Mouse (Mus musculus) stomach, embryonic 14.5 days (tissue): Measurements from ENCODE around the gene Washc3. TPM values are rescaled to one million over a fixed set of nuclear protein-coding genes. Genes with fewer than 3 reads are reported as not detected.

ENCODE experiments used
- ATAC-seq: fragments of 200-750 bp; cut with Nextera tagmentation; 2 replicates; pipeline ENCODE4 v1.8.0; 2017; ENCODE audit warnings: low read depth, moderate TSS enrichment; ENCODE audit not compliant: insufficient number of reproducible peaks, insufficient read depth, low FRiP score
- H3K27ac ChIP-seq: fragments of 300-500 bp; sonication (generic); 2 replicates; pipeline ENCODE4 v1.5.1; 2014; ENCODE audit warnings: mild to moderate bottlenecking, low read length, moderate library complexity, mixed read lengths
- H3K27me3 ChIP-seq: fragments of 300-500 bp; sonication (generic); 2 replicates; pipeline ENCODE4 v1.6.1; 2014; ENCODE audit warnings: low read length, control low read depth, mixed read lengths; ENCODE audit not compliant: control insufficient read depth, insufficient read depth
- H3K36me3 ChIP-seq: fragments of 300-500 bp; sonication (generic); 2 replicates; pipeline ENCODE4 v1.6.1; 2014; ENCODE audit warnings: mild to moderate bottlenecking, control low read depth, low read length, moderate library complexity, mixed read lengths; ENCODE audit not compliant: control insufficient read depth, insufficient read depth
- H3K4me1 ChIP-seq: fragments of 300-500 bp; sonication (generic); 2 replicates; pipeline ENCODE4 v1.6.1; 2014; ENCODE audit warnings: low read length, control low read depth, mixed read lengths; ENCODE audit not compliant: control insufficient read depth, insufficient read depth
- H3K4me2 ChIP-seq: fragments of 300-500 bp; sonication (generic); replicated peaks from 2 replicates; pipeline ENCODE4 v1.6.1; 2014; ENCODE audit warnings: low read depth, low read length, control low read depth
- H3K4me3 ChIP-seq: fragments of 300-500 bp; sonication (generic); 2 replicates; pipeline ENCODE4 v1.5.1; 2014; ENCODE audit warnings: low read depth, low read length, control low read depth
- H3K9ac ChIP-seq: fragments of 300-500 bp; sonication (generic); replicated peaks from 2 replicates; pipeline ENCODE4 v1.6.1; 2014; ENCODE audit warnings: low read depth, mild to moderate bottlenecking, control low read depth, low read length, moderate library complexity, mixed read lengths
- H3K9me3 ChIP-seq: fragments of 300-500 bp; sonication (generic); 2 replicates; pipeline ENCODE4 v1.6.1; 2016; ENCODE audit warnings: low read depth, low read length, control low read depth; ENCODE audit not compliant: control insufficient read depth
- WGBS: fragments of 180-500 bp; shearing (Covaris S2); extraction: QIAGEN DNeasy Blood & Tissue Kit; methylation state at CpG from one replicate; pipeline ENCODE4 v1.1.7; 2014; 5-methylcytosine and 5-hydroxymethylcytosine counted together
- polyA plus RNA-seq: library from polyadenylated mRNA; unstranded; fragments of >200 nt; fragmentation: Nextera tagmentation; extraction: Ambion mirVana; gene quantifications from 2 replicates; pipeline ENCODE4 v1.2.1, GENCODE M21; 2014

Washc3 gene
- polyA plus RNA-seq, 1 experiment from 2014 or later: 67.4 TPM

GRCm38 (mm10) chr10:88228521-88229017 lies 27.7 kb downstream of the Washc3 start:
- ATAC-seq: no peak
- Histone ChIP-seq H3K27me3 (no peaks in the 10 kb centered on the region), H3K36me3 (no peaks in the 10 kb centered on the region), H3K4me1 (no peaks in the 10 kb centered on the region), H3K9ac (no peak overlapping the region), H3K4me2 (no peak overlapping the region), H3K27ac (no peak overlapping the region), H3K4me3 (no peak overlapping the region), H3K9me3 (no peaks in the 10 kb centered on the region)
- 60% methylated on average over 8 of the region's 8 CpGs for WGBS

GRCm38 (mm10) chr10:88231671-88232070 lies 30.8 kb downstream of the Washc3 start:
- no peak overlapping the region for H3K4me2 ChIP-seq
- no peaks in the 10 kb centered on the region; the same call in 1 of the 2 replicates for H3K36me3 ChIP-seq
- no peak overlapping the region for H3K9ac ChIP-seq
- no peaks in the 10 kb centered on the region for H3K4me1 ChIP-seq
- no peak overlapping the region for H3K27ac ChIP-seq
- 85% methylated on average over 8 of the region's 8 CpGs for WGBS
- ATAC-seq: no peak
- no peak overlapping the region for H3K4me3 ChIP-seq
- no peaks in the 10 kb centered on the region for H3K27me3 ChIP-seq
- H3K9me3 ChIP-seq: no peaks in the 10 kb centered on the region

GRCm38 (mm10) chr10:88232765-88233164 lies 31.9 kb downstream of the Washc3 start:
- no peak overlapping the region for H3K4me3 ChIP-seq
- no peaks in the 10 kb centered on the region; the same call in 1 of the 2 replicates for H3K36me3 ChIP-seq
- no peaks in the 10 kb centered on the region for H3K4me1 ChIP-seq
- no peak overlapping the region for H3K9ac ChIP-seq
- H3K9me3 ChIP-seq: no peaks in the 10 kb centered on the region
- no peak overlapping the region for H3K27ac ChIP-seq
- 86% methylated on average over 2 of the region's 2 CpGs for WGBS
- no peaks in the 10 kb centered on the region for H3K27me3 ChIP-seq
- H3K4me2 ChIP-seq: no peak overlapping the region
- ATAC-seq: no peak

GRCm38 (mm10) chr10:88244681-88245080 lies 43.8 kb downstream of the Washc3 start:
- no peaks in the 10 kb centered on the region for H3K36me3 ChIP-seq
- 88% methylated on average over 13 of the region's 13 CpGs for WGBS
- no peak for ATAC-seq
- H3K27ac ChIP-seq: no peak overlapping the region
- no peak overlapping the region for H3K4me2 ChIP-seq
- no peaks in the 10 kb centered on the region; the same call in 1 of the 2 replicates for H3K9me3 ChIP-seq
- no peak overlapping the region for H3K4me3 ChIP-seq
- no peaks in the 10 kb centered on the region for H3K27me3 ChIP-seq
- H3K9ac ChIP-seq: no peak overlapping the region
- H3K4me1 ChIP-seq: no peaks in the 10 kb centered on the region

GRCm38 (mm10) chr10:88250300-88250699 lies 49.4 kb downstream of the Washc3 start:
- Histone ChIP-seq H3K9ac (no peak overlapping the region), H3K36me3 (no peaks in the 10 kb centered on the region), H3K4me1 (no peaks in the 10 kb centered on the region), H3K9me3 (no peaks in the 10 kb centered on the region), H3K27me3 (no peaks in the 10 kb centered on the region), H3K4me3 (no peak overlapping the region), H3K4me2 (no peak overlapping the region), H3K27ac (no peak overlapping the region)
- no peak for ATAC-seq
- 59% methylated on average over 3 of the region's 3 CpGs for WGBS

- Histone ChIP-seq H3K36me3 (no peaks in the 10 kb centered on the region), H3K4me3 (no peak overlapping the region), H3K4me2 (no peak overlapping the region), H3K9me3 (no peaks in the 10 kb centered on the region), H3K27ac (no peak overlapping the region), H3K4me1 (no peaks in the 10 kb centered on the region), H3K9ac (no peak overlapping the region), H3K27me3 (no peaks in the 10 kb centered on the region)
- WGBS: 63% methylated on average over 9 of the region's 9 CpGs
- ATAC-seq: no peak
Observed at GRCm38 (mm10) chr10:88252121-88252862, 51.4 kb downstream of the Washc3 start.

- WGBS: 73% methylated on average over 2 of the region's 2 CpGs
- H3K4me2 ChIP-seq: no peak overlapping the region
- no peak overlapping the region for H3K27ac ChIP-seq
- no peaks in the 10 kb centered on the region for H3K9me3 ChIP-seq
- H3K27me3 ChIP-seq: no peaks in the 10 kb centered on the region
- no peak overlapping the region for H3K9ac ChIP-seq
- no peaks in the 10 kb centered on the region for H3K36me3 ChIP-seq
- H3K4me3 ChIP-seq: no peak overlapping the region
- no peak for ATAC-seq
- H3K4me1 ChIP-seq: no peaks in the 10 kb centered on the region
Observed at GRCm38 (mm10) chr10:88255556-88255955, 54.7 kb downstream of the Washc3 start.

GRCm38 (mm10) chr10:88260309-88260708 lies 59.4 kb downstream of the Washc3 start:
- Histone ChIP-seq H3K4me3 (no peak overlapping the region), H3K4me2 (no peak overlapping the region), H3K9ac (no peak overlapping the region), H3K27ac (peak overlapping the region; percentile 15; the same call in 1 of the 2 replicates), H3K4me1 (no peaks in the 10 kb centered on the region), H3K9me3 (no peaks in the 10 kb centered on the region), H3K36me3 (no peaks in the 10 kb centered on the region), H3K27me3 (no peaks in the 10 kb centered on the region)
- 61% methylated on average over 12 of the region's 12 CpGs for WGBS
- ATAC-seq: no peak
